ENCODE assay signal across 24 mouse cellular contexts in the genomic region with DNA sequence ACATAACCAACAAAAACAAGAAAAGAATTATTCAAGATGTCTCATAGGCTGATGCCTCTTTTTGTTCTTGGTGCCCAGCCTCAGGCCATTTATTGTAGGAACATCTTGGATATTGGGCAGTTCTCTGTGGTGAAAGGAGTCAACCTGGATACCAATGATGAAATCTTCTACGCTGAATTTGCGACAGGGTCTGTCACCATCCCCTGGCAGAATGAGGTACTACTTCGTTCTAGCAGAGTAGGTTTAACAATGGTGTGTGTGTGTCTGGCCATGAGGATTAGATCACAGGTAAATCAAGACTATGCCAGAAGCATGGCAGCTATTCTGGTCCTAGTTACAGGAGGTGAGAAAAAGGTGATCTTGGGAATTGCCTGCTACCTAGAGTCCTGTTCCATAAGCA. TPM values are rescaled to one million over a fixed set of nuclear protein-coding genes. Genes with fewer than 3 reads are reported as not detected.
DNase-seq lines count a peak whose midpoint lies in the region; ATAC-seq and TF ChIP-seq lines count a peak whose summit lies in the region.
"Had no signal": no experiment of that assay in that cellular context is flagged by ENCODE, and none has a peak within 500 bp of the region (broad histone marks: within the 10 kb centered on the region; RNA-seq: fewer than 3 reads in every experiment).

No protein-coding gene starts in this region.

- ATAC-seq in lung, embryonic 14.5 days (ENCODE audit: insufficient read depth), result no peak
- peak; percentile 47; the same call in 1 of the 2 replicates for ATAC-seq in megakaryocyte-erythroid progenitor cell, adult 5-6 weeks (replicated peaks; ENCODE audit: low FRiP score, low TSS enrichment, poor library complexity, severe bottlenecking)
- ATAC-seq: activated CD4-positive, CD25-positive, alpha-beta regulatory T cell, adult 4 months; forebrain, embryonic 14.5 days; inflammation-experienced regulatory T-cells, adult 6 months; Patski had no signal

- no peak overlapping the region for H3K27ac ChIP-seq in kidney, adult 2 months (ENCODE audit: insufficient read depth, low read depth, low read length)
- no peak overlapping the region for H3K27ac ChIP-seq in lung, embryonic 14.5 days (ENCODE audit: low read depth)
- no peak overlapping the region for H3K27ac ChIP-seq in MEL (ENCODE audit: control insufficient read depth, low read depth, low read length)
- H3K27ac ChIP-seq: hindbrain, embryonic 12.5 days; liver, embryonic 13.5 days; macrophage had no signal

- no peaks in the 10 kb centered on the region for H3K27me3 ChIP-seq in kidney, adult 2 months (replicated peaks; ENCODE audit: control insufficient read depth, insufficient read depth, low read length)
- no peaks in the 10 kb centered on the region for H3K27me3 ChIP-seq in lung, embryonic 14.5 days (ENCODE audit: insufficient read depth, low read length)
- H3K27me3 ChIP-seq in MEL (ENCODE audit: control insufficient read depth in 1 of 2, insufficient read depth in 2 of 2, low read length in 2 of 2), result peaks cover 6 to 19% of the 10 kb centered on the region in 2 experiments
- H3K27me3 ChIP-seq: Patski had no signal

- H3K9me3 ChIP-seq in lung, embryonic 14.5 days (ENCODE audit: low read depth, low read length), result no peaks in the 10 kb centered on the region
- H3K9me3 ChIP-seq in MEL (replicated peaks; ENCODE audit: insufficient read depth, low read length), result no peaks in the 10 kb centered on the region
- H3K9me3 ChIP-seq: heart, embryonic 12.5 days; hindbrain, embryonic 12.5 days; liver, embryonic 13.5 days had no signal

- no peak overlapping the region for H3K9ac ChIP-seq in lung, embryonic 14.5 days
- H3K9ac ChIP-seq in MEL (ENCODE audit: control insufficient read depth, low read depth, low read length, poor library complexity, severe bottlenecking), result no peak overlapping the region
- H3K9ac ChIP-seq: heart, embryonic 12.5 days; hindbrain, embryonic 12.5 days; liver, embryonic 13.5 days had no signal

- peak; percentile 25 for TF ChIP-seq RAD21 in MEL (IDR thresholded peaks at IDR 0.05; ENCODE audit: low read depth, low read length)

- TF ChIP-seq EP300 in MEL (IDR thresholded peaks at IDR 0.05; ENCODE audit: low read depth in 1 of 2, low read length in 2 of 2), result no peak

- no peaks in the 10 kb centered on the region for H3K4me1 ChIP-seq in kidney, adult 2 months (ENCODE audit: control insufficient read depth, insufficient read depth, low read length)
- H3K4me1 ChIP-seq in lung, embryonic 14.5 days (ENCODE audit: insufficient read depth), result no peaks in the 10 kb centered on the region
- no peaks in the 10 kb centered on the region for H3K4me1 ChIP-seq in MEL (ENCODE audit: control insufficient read depth in 1 of 2, insufficient read depth in 2 of 2, low read length in 2 of 2)
- H3K4me1 ChIP-seq: hindbrain, embryonic 12.5 days; liver, embryonic 13.5 days had no signal

- no peak overlapping the region for H3K4me3 ChIP-seq in kidney, adult 2 months (ENCODE audit: insufficient read depth, low read depth, low read length)
- H3K4me3 ChIP-seq in lung, embryonic 14.5 days (ENCODE audit: low read depth, low read length), result no peak overlapping the region
- no peak overlapping the region for H3K4me3 ChIP-seq in MEL (ENCODE audit: control insufficient read depth in 1 of 2, insufficient read depth in 1 of 2, low read depth in 2 of 2, low read length in 2 of 2)
- H3K4me3 ChIP-seq: heart, embryonic 12.5 days; hindbrain, embryonic 12.5 days; liver, embryonic 13.5 days had no signal

- no peak for TF ChIP-seq POLR2A in kidney, adult 2 months (IDR thresholded peaks at IDR 0.05; ENCODE audit: low read depth, low read length)
- no peak for TF ChIP-seq POLR2A in MEL (IDR thresholded peaks at IDR 0.05; ENCODE audit: control insufficient read depth in 1 of 2, insufficient read depth in 1 of 2, low read depth in 1 of 2, low read length in 2 of 2, poor library complexity in 1 of 2)

- no peaks in the 10 kb centered on the region for H3K36me3 ChIP-seq in kidney, adult 2 months (ENCODE audit: control insufficient read depth, insufficient read depth, low read length)
- no peaks in the 10 kb centered on the region for H3K36me3 ChIP-seq in lung, embryonic 14.5 days (ENCODE audit: insufficient read depth)
- no peaks in the 10 kb centered on the region for H3K36me3 ChIP-seq in MEL (ENCODE audit: control insufficient read depth in 1 of 2, insufficient read depth in 2 of 2, low read length in 2 of 2)
- H3K36me3 ChIP-seq: heart, embryonic 12.5 days; hindbrain, embryonic 12.5 days; liver, embryonic 13.5 days had no signal

- no peaks in the 10 kb centered on the region for H3K79me2 ChIP-seq in MEL (ENCODE audit: control insufficient read depth, insufficient read depth, low read length, poor library complexity)

- no peak for DNase-seq in kidney, adult 2 months
- DNase-seq in kidney, adult 18-20 months, result no peak
- DNase-seq in lung, embryonic 14.5 days, result no peak
- no peak for DNase-seq in lung, postnatal 14 days
- DNase-seq in MEL (ENCODE audit: low read depth, low spot score), result no peak
- no peak for DNase-seq in spleen, adult 12 weeks (ENCODE audit: low spot score)
- no peak for DNase-seq in c-Kit-positive CD71-positive TER-119-positive erythroid progenitor cells, embryonic 14.5 days (ENCODE audit: low spot score)
- DNase-seq: adrenal gland, postnatal 10 days; cerebellum, adult 8-10 months; cerebellum, postnatal 36 days; embryo, embryonic 11 days; gastrocnemius, postnatal 14 days; heart, adult 18-20 months; heart, postnatal 14 days; liver, embryonic 13.5 days had no signal

- H3K4me2 ChIP-seq in lung, embryonic 14.5 days, result no peak overlapping the region
- H3K4me2 ChIP-seq: heart, embryonic 12.5 days; hindbrain, embryonic 12.5 days; liver, embryonic 13.5 days; midbrain, embryonic 11.5 days had no signal

- 61% methylated on average over 3 of the region's 3 CpGs for WGBS in kidney, adult 2 months
- WGBS in lung, embryonic 14.5 days, result 49% methylated on average over 3 of the region's 3 CpGs

- 0 out of 2 replicates have a peak, but pooled peaks have one; percentile 7 for TF ChIP-seq CTCF in kidney, adult 2 months (conservative IDR thresholded peaks at IDR 0.05; ENCODE audit: insufficient read depth, insufficient read length, low read depth, low read length)
- 0 out of 2 replicates have a peak, but pooled peaks have one; percentile 2 for TF ChIP-seq CTCF in lung, embryonic 14.5 days (IDR thresholded peaks at IDR 0.05; ENCODE audit: low read depth)
- peak in 2 of 3 experiments; percentile 11 to 26; a peak in 1 of 6 replicates for TF ChIP-seq CTCF in MEL (IDR thresholded peaks at IDR 0.05 in 2 of 3, conservative IDR thresholded peaks at IDR 0.05 in 1 of 3; ENCODE audit: control insufficient read depth in 1 of 3, insufficient read depth in 1 of 3, low read depth in 2 of 3, low read length in 3 of 3, poor library complexity in 1 of 3, severe bottlenecking in 1 of 3)

TF ChIP-seq in MEL, 35 proteins besides CTCF, POLR2A, EP300 and RAD21:
- TF ChIP-seq USF1 (IDR thresholded peaks at IDR 0.05; ENCODE audit: low read depth, low read length), result no peak
- TF ChIP-seq SMC3 (IDR thresholded peaks at IDR 0.05; ENCODE audit: low read depth, low read length), result peak; percentile 9; the same call in 1 of the 2 replicates
TF ChIP-seq in MEL: peak in this region for 1.

RNA-seq across cellular contexts. Expression of a gene that starts 10.1 kb away (rescaled TPM):
- 11.4 and 13.1 TPM in 2 replicates for polyA plus RNA-seq in kidney, adult 2 months (2012; rRNA removed)
- polyA plus RNA-seq in lung, embryonic 14.5 days (2014; fragmentation: Nextera tagmentation; extraction: Ambion mirVana), result 19.8 and 22.8 TPM in 2 replicates
- total RNA-seq in MEL (2012; rRNA removed), result 27.0 and 27.5 TPM in 2 replicates
- polyA plus RNA-seq in MEL (2012; ENCODE audit: insufficient read depth in 1 of 2, insufficient read length in 2 of 2, low read depth in 1 of 2, low replicate concordance in 2 of 2, missing spikeins in 1 of 2), result 10 to 100 TPM in 1 of 2 experiments, not detected in 1; 33.0 TPM
- total RNA-seq in megakaryocyte-erythroid progenitor cell, adult 5-6 weeks (2014; fragmentation: Nextera tagmentation), result 29.6 and 57.8 TPM in 2 replicates
- total RNA-seq in megakaryocyte-erythroid progenitor cell, adult 5-6 weeks (2017), result 20.2 and 22.9 TPM in 2 replicates
